Mouse (Mus musculus) MEL (cell line): Measurements from ENCODE around the gene Il16.

ENCODE experiments used
- CHD1 ChIP-seq: IDR thresholded peaks from 2 replicates; pipeline ENCODE4 v1.6.1; 2012; ENCODE audit warnings: low read depth, mild to moderate bottlenecking, inconsistent platforms, low read length, improper control_type of control experiment
- CTCF ChIP-seq, 3 experiments: IDR thresholded peaks in 2 of 3; conservative IDR thresholded peaks in 1 of 3; 2 replicates each; pipeline ENCODE4 v1.5.1; 2011 to 2012; ENCODE audit warnings: low read length in 3 of 3, low read depth in 2 of 3, mild to moderate bottlenecking in 2 of 3, improper control_type of control experiment in 1 of 3, inconsistent platforms in 1 of 3, mixed read lengths in 1 of 3, moderate library complexity in 1 of 3; ENCODE audit not compliant: control insufficient read depth in 1 of 3, insufficient read depth in 1 of 3, poor library complexity in 1 of 3, severe bottlenecking in 1 of 3
- EP300 ChIP-seq, 2 experiments: IDR thresholded peaks; 2 replicates each; pipeline ENCODE4 v1.6.1; 2011; ENCODE audit warnings: improper control_type of control experiment in 2 of 2, low read length in 2 of 2, low read depth in 1 of 2, mild to moderate bottlenecking in 1 of 2
- JUND ChIP-seq: IDR thresholded peaks from 2 replicates; pipeline ENCODE4 v1.6.1; 2011; ENCODE audit warnings: low read depth, mild to moderate bottlenecking, improper control_type of control experiment, low read length
- POLR2A ChIP-seq, 2 experiments: IDR thresholded peaks; 2 replicates each; pipeline ENCODE4 v1.6.1; 2011 to 2012; ENCODE audit warnings: low read length in 2 of 2, mild to moderate bottlenecking in 2 of 2, control low read depth in 1 of 2, improper control_type of control experiment in 1 of 2, low read depth in 1 of 2, moderate library complexity in 1 of 2; ENCODE audit not compliant: control insufficient read depth in 1 of 2, insufficient read depth in 1 of 2, poor library complexity in 1 of 2
- POLR2AphosphoS5 ChIP-seq: IDR thresholded peaks from 2 replicates; pipeline ENCODE4 v1.6.1; 2012; ENCODE audit warnings: low read depth, borderline replicate concordance, mild to moderate bottlenecking, inconsistent platforms, low read length, moderate library complexity, mixed read lengths
- RCOR1 ChIP-seq: IDR thresholded peaks from 2 replicates; pipeline ENCODE4 v1.6.1; 2012; ENCODE audit warnings: low read depth, mild to moderate bottlenecking, inconsistent platforms, low read length, improper control_type of control experiment
- SIN3A ChIP-seq: IDR thresholded peaks from 2 replicates; pipeline ENCODE4 v1.6.1; 2012; ENCODE audit warnings: low read length, improper control_type of control experiment, inconsistent platforms
- TCF12 ChIP-seq: IDR thresholded peaks from 2 replicates; pipeline ENCODE4 v1.6.1; 2014; ENCODE audit warnings: low read depth, mild to moderate bottlenecking, inconsistent platforms, low read length, improper control_type of control experiment, moderate library complexity

DNA sequence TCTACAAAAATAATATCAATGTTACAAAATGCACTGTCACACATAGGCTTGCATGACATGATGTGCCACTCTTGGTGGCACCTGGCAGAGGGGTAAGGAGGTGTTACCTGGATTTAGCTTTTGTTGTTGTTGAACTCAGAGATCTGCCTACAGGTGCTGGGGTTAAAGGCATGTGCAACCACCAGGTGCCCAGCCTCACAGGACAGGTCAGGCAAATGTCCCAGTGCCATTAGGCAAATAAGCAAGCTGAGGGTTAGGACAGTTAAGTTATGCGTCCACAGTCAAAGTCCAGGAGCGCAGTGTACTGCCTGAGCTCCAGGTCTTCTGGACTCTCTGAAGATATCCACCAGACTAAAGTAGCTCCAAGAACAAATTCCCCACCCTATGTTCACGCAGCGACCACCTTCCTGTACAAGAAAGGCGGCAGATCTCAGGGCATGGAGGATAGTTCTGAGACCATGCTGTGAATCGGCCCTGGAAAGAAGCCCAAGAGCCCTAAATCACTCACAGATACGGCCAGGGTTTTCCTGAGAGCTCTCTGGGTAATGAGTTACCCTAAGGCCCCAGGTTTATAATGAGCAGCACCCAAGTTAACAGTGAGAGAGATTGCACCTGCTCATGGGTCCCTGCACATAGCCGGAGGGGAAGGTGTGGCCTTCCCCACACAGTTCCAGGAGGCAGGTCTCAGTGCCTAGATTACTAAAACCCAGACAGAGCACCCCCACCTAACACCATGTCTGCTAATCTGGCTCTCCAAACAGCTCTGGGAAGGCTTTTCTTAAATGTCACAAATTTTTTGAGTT, 107.5 kb downstream of the Il16 start:
- TF ChIP-seq POLR2AphosphoS5 (no peak), TCF12 (no peak), POLR2A (IDR thresholded peaks at IDR 0.05; ENCODE audit: control insufficient read depth in 1 of 2, insufficient read depth in 1 of 2, low read depth in 1 of 2, low read length in 2 of 2, poor library complexity in 1 of 2) (no peak), CTCF (IDR thresholded peaks at IDR 0.05 in 2 of 3, conservative IDR thresholded peaks at IDR 0.05 in 1 of 3; ENCODE audit: control insufficient read depth in 1 of 3, insufficient read depth in 1 of 3, low read depth in 2 of 3, low read length in 3 of 3, poor library complexity in 1 of 3, severe bottlenecking in 1 of 3) (no peak), SIN3A (no peak), CHD1 (no peak), EP300 (IDR thresholded peaks at IDR 0.05; ENCODE audit: low read depth in 1 of 2, low read length in 2 of 2) (no peak), RCOR1 (no peak), JUND (no peak)
